Mouse (Mus musculus) embryonic fibroblast, embryonic 13.5 days (primary cell): ENCODE measurements around the gene Cramp1l.

Experiments used
- CTCF ChIP-seq: IDR thresholded peaks from 2 replicates; pipeline ENCODE4 v1.5.1; 2011; ENCODE audit warnings: mild to moderate bottlenecking, control low read depth, low read length, moderate library complexity, borderline replicate concordance; ENCODE audit not compliant: insufficient read depth
- POLR2A ChIP-seq: IDR thresholded peaks from 2 replicates; pipeline ENCODE4 v1.6.1; 2011; ENCODE audit warnings: low read depth, mild to moderate bottlenecking, control low read depth, low read length, moderate library complexity

- TF ChIP-seq POLR2A (no peak), CTCF (no peak)
Measured at GRCm38 (mm10) chr17:24932431-24932830, 83.2 kb downstream of the Cramp1l start.
